ENCODE assay signal across 8 mouse cellular contexts in genomic region chr16:94527546-94527945, GRCm38 (mm10). TPM values are rescaled to one million over a fixed set of nuclear protein-coding genes. Genes with fewer than 3 reads are reported as not detected.
A peak's percentile ranks its signal among the peaks of the same experiment; 100 is the strongest.
DNase-seq lines count a peak whose midpoint lies in the region; ATAC-seq and TF ChIP-seq lines count a peak whose summit lies in the region.

No protein-coding gene starts in this region.

- no peaks in the 10 kb centered on the region for H3K27me3 ChIP-seq in erythroblast, embryonic 14.5 days (ENCODE audit: control insufficient read depth)
- no peaks in the 10 kb centered on the region for H3K27me3 ChIP-seq in spleen, adult 2 months (ENCODE audit: control insufficient read depth, insufficient read depth, low read length)
- H3K27me3 ChIP-seq in limb, embryonic 15.5 days, result no peaks in the 10 kb centered on the region
- no peaks in the 10 kb centered on the region for H3K27me3 ChIP-seq in stomach, postnatal 0 days (ENCODE audit: control insufficient read depth, insufficient read depth, low read length)

- no peak for DNase-seq in spleen, adult 2 months (ENCODE audit: low read depth in 1 of 2, low spot score in 2 of 2)
- DNase-seq in spleen, adult 12 weeks (ENCODE audit: low spot score), result no peak
- no peak for DNase-seq in stomach, postnatal 0 days (ENCODE audit: low spot score)
- DNase-seq in gastrocnemius, postnatal 25 days, result no peak
- no peak for DNase-seq in gastrocnemius, postnatal 10 days

- H3K9ac ChIP-seq in limb, embryonic 15.5 days, result peak overlapping the region; percentile 79
- H3K9ac ChIP-seq in stomach, postnatal 0 days (ENCODE audit: low read length), result peak overlapping the region; percentile 90

- H3K4me1 ChIP-seq in erythroblast, embryonic 14.5 days (ENCODE audit: control insufficient read depth), result peaks cover 33% of the 10 kb centered on the region
- H3K4me1 ChIP-seq in spleen, adult 2 months (ENCODE audit: control insufficient read depth, insufficient read depth, insufficient read length), result peaks cover 8% of the 10 kb centered on the region
- peaks cover 21% of the 10 kb centered on the region for H3K4me1 ChIP-seq in limb, embryonic 15.5 days
- H3K4me1 ChIP-seq in stomach, postnatal 0 days (replicated peaks; ENCODE audit: control insufficient read depth, insufficient read depth), result no peaks in the 10 kb centered on the region; the same call in 1 of the 2 replicates

- 28% methylated on average over 3 of the region's 3 CpGs for WGBS in spleen, adult 2 months
- WGBS in limb, embryonic 15.5 days, result 40% methylated on average over 3 of the region's 3 CpGs
- 21% methylated on average over 3 of the region's 3 CpGs for WGBS in stomach, postnatal 0 days

- TF ChIP-seq EP300 in stomach, postnatal 0 days (optimal IDR thresholded peaks at IDR 0.05), result no peak

- TF ChIP-seq POLR2A in spleen, adult 2 months (IDR thresholded peaks at IDR 0.05; ENCODE audit: low read depth, low read length), result no peak

- H3K36me3 ChIP-seq in erythroblast, embryonic 14.5 days (ENCODE audit: control insufficient read depth), result no peaks in the 10 kb centered on the region; the same call in none of the 2 replicates
- H3K36me3 ChIP-seq in spleen, adult 2 months (ENCODE audit: control insufficient read depth, insufficient read depth, low read length), result no peaks in the 10 kb centered on the region
- no peaks in the 10 kb centered on the region for H3K36me3 ChIP-seq in limb, embryonic 15.5 days
- no peaks in the 10 kb centered on the region for H3K36me3 ChIP-seq in stomach, postnatal 0 days (ENCODE audit: control insufficient read depth, insufficient read depth, low read length)

- no peak for TF ChIP-seq CTCF in spleen, adult 2 months (IDR thresholded peaks at IDR 0.05; ENCODE audit: extremely low read depth, insufficient read depth, insufficient read length, insufficient replicate concordance)
- no peak for TF ChIP-seq CTCF in stomach, postnatal 0 days (IDR thresholded peaks at IDR 0.05; ENCODE audit: low read depth)

- H3K27ac ChIP-seq in spleen, adult 2 months (ENCODE audit: insufficient read depth, low read length), result no peak overlapping the region
- H3K27ac ChIP-seq in limb, embryonic 15.5 days, result peak overlapping the region; percentile 97
- H3K27ac ChIP-seq in stomach, postnatal 0 days (replicated peaks), result peak overlapping the region; percentile 96

- H3K4me2 ChIP-seq in limb, embryonic 15.5 days, result peak overlapping the region; percentile 55
- H3K4me2 ChIP-seq in stomach, postnatal 0 days (replicated peaks; ENCODE audit: low read depth), result peak overlapping the region; percentile 68

- ATAC-seq in erythroblast, adult 5-6 weeks (replicated peaks; ENCODE audit: low FRiP score, poor library complexity, severe bottlenecking), result no peak
- ATAC-seq in limb, embryonic 15.5 days (ENCODE audit: insufficient number of reproducible peaks, low FRiP score, low TSS enrichment, low read depth), result no peak
- ATAC-seq in stomach, postnatal 0 days (ENCODE audit: low FRiP score, low TSS enrichment), result no peak; the same call in 1 of the 2 replicates

- no peaks in the 10 kb centered on the region for H3K9me3 ChIP-seq in erythroblast, embryonic 14.5 days (ENCODE audit: control insufficient read depth, low read length)
- no peaks in the 10 kb centered on the region for H3K9me3 ChIP-seq in limb, embryonic 15.5 days
- no peaks in the 10 kb centered on the region for H3K9me3 ChIP-seq in stomach, postnatal 0 days (ENCODE audit: control insufficient read depth, low read length)

- peak overlapping the region; percentile 87 for H3K4me3 ChIP-seq in erythroblast, embryonic 14.5 days (replicated peaks)
- peak overlapping the region; percentile 35 for H3K4me3 ChIP-seq in spleen, adult 2 months (ENCODE audit: extremely low read depth, insufficient read depth, insufficient read length)
- H3K4me3 ChIP-seq in limb, embryonic 15.5 days, result peak overlapping the region; percentile 79
- peak overlapping the region; percentile 83 for H3K4me3 ChIP-seq in stomach, postnatal 0 days (ENCODE audit: low read depth, low read length)

RNA-seq across cellular contexts. Expression of gene Vps26c, which starts 0.9 kb away (rescaled TPM):
- polyA plus RNA-seq in erythroblast, embryonic 14.5 days (2012), result 0.06 and 0.20 TPM in 2 replicates
- 5.2 and 8.4 TPM in 2 replicates for total RNA-seq in erythroblast, adult 5-6 weeks (2015; ENCODE audit: low replicate concordance)
- total RNA-seq in erythroblast, adult 5-6 weeks (2017; ENCODE audit: low replicate concordance), result 4.5 and 19.8 TPM in 2 replicates
- 21.4 and 22.3 TPM in 2 replicates for polyA plus RNA-seq in spleen, adult 2 months (2012; rRNA removed)
- polyA plus RNA-seq in limb, embryonic 15.5 days (2015; fragmentation: Nextera tagmentation; extraction: Ambion mirVana), result 54.9 and 61.3 TPM in 2 replicates
- 28.5 and 34.8 TPM in 2 replicates for polyA plus RNA-seq in stomach, postnatal 0 days (2015; fragmentation: Nextera tagmentation; extraction: Ambion mirVana)
- 10 to 100 TPM in 1 of 2 experiments, 1 to 10 TPM in 1; 9.4 to 10.3 TPM for total RNA-seq in gastrocnemius, postnatal 25 days (2021)
- 10 to 100 TPM; 21.0 to 25.2 TPM for total RNA-seq in gastrocnemius, postnatal 10 days (2021)

RNA-seq across cellular contexts. Expression of gene Dyrk1a, which starts 42.3 kb away (rescaled TPM):
- polyA plus RNA-seq in erythroblast, embryonic 14.5 days (2012), result 1.7 and 2.2 TPM in 2 replicates
- total RNA-seq in erythroblast, adult 5-6 weeks (2015; ENCODE audit: low replicate concordance), result 34.3 and 65.1 TPM in 2 replicates
- total RNA-seq in erythroblast, adult 5-6 weeks (2017; ENCODE audit: low replicate concordance), result 60.3 and 66.8 TPM in 2 replicates
- polyA plus RNA-seq in spleen, adult 2 months (2012; rRNA removed), result 24.7 and 30.7 TPM in 2 replicates
- 7.5 and 8.3 TPM in 2 replicates for polyA plus RNA-seq in limb, embryonic 15.5 days (2015; fragmentation: Nextera tagmentation; extraction: Ambion mirVana)
- 4.6 and 5.2 TPM in 2 replicates for polyA plus RNA-seq in stomach, postnatal 0 days (2015; fragmentation: Nextera tagmentation; extraction: Ambion mirVana)
- total RNA-seq in gastrocnemius, postnatal 25 days (2021), result 10 to 100 TPM; 71.9 to 72.3 TPM
- total RNA-seq in gastrocnemius, postnatal 10 days (2021), result 10 to 100 TPM; 83.9 to 93.5 TPM

Comparison
In these comparisons a context has a peak if more than half of its experiments do, and no peak if none do; other contexts are left out.
1. H3K4me3 ChIP-seq: peak in every context shown above with its lines; median percentile 87 in erythroblast, embryonic 14.5 days; 83 in stomach, postnatal 0 days; 79 in limb, embryonic 15.5 days; 35 in spleen, adult 2 months.
2. RNA of gene Vps26c, which starts 0.9 kb away (polyA plus RNA-seq): 54.9 to 61.3 TPM in limb, embryonic 15.5 days, 28.5 to 34.8 TPM in stomach, postnatal 0 days and 21.4 to 22.3 TPM in spleen, adult 2 months; 0.06 to 0.20 TPM in erythroblast, embryonic 14.5 days; every median in the first group is over 10 times any median in the second.